Mouse (Mus musculus) ovary, postnatal 10 days (tissue): ENCODE data around the gene Col4a6.

Experiments
- DNase-seq: peaks from one replicate; pipeline ENCODE4 v3.0.0; 2022; ENCODE audit warnings: low spot score

The Col4a6 gene

GRCm38 (mm10) chrX:141473470-141474302, at the start of gene Col4a6:
Gene Col4a6 (minus strand): TSS chrX:141474076.
- peak; percentile 9 for DNase-seq

GRCm38 (mm10) chrX:141503125-141503524, 29.2 kb upstream of the Col4a6 start:
- no peak for DNase-seq

- no peak for DNase-seq
These were observed 20.7 kb upstream of the Col4a6 start for GRCm38 (mm10) chrX:141494545-141494944.

GRCm38 (mm10) chrX:141475566-141476327, 1.9 kb upstream of the Col4a6 start:
- peak; percentile 1 for DNase-seq

- DNase-seq, result peak; percentile 18
These were observed 1.2 kb upstream of the Col4a6 start, which contains the start of gene Col4a5 for GRCm38 (mm10) chrX:141475110-141475509. Gene Col4a5 (plus strand): TSS chrX:141475385.

- DNase-seq, result no peak
These were observed 25.9 kb downstream of the Col4a6 start for GRCm38 (mm10) chrX:141447936-141448335.

GRCm38 (mm10) chrX:141439423-141439822, 34.5 kb downstream of the Col4a6 start:
- DNase-seq, result no peak

- no peak for DNase-seq
These were observed 37.1 kb downstream of the Col4a6 start for GRCm38 (mm10) chrX:141436780-141437179.

- no peak for DNase-seq
These were observed 58.6 kb downstream of the Col4a6 start for GRCm38 (mm10) chrX:141415318-141415717.

- DNase-seq, result no peak
These were observed 77.6 kb downstream of the Col4a6 start for GRCm38 (mm10) chrX:141396243-141396642.

GRCm38 (mm10) chrX:141385399-141386105, 88.3 kb downstream of the Col4a6 start:
- DNase-seq, result no peak

GRCm38 (mm10) chrX:141384632-141385031, 89.2 kb downstream of the Col4a6 start:
- no peak for DNase-seq

- DNase-seq, result no peak
These were observed 103.6 kb downstream of the Col4a6 start for GRCm38 (mm10) chrX:141370276-141370675.

- DNase-seq, result no peak
These were observed 110.5 kb downstream of the Col4a6 start for GRCm38 (mm10) chrX:141363331-141363730.

- no peak for DNase-seq
These were observed 132.5 kb downstream of the Col4a6 start for GRCm38 (mm10) chrX:141341417-141341816.

- no peak for DNase-seq
These were observed 145.8 kb downstream of the Col4a6 start for GRCm38 (mm10) chrX:141328044-141328443.

GRCm38 (mm10) chrX:141324201-141324600, 149.7 kb downstream of the Col4a6 start:
- no peak for DNase-seq

- no peak for DNase-seq
These were observed 157.7 kb downstream of the Col4a6 start for GRCm38 (mm10) chrX:141316217-141316616.

GRCm38 (mm10) chrX:141315795-141316194, 158.1 kb downstream of the Col4a6 start:
- DNase-seq, result no peak

GRCm38 (mm10) chrX:141292702-141293462, 181.0 kb downstream of the Col4a6 start:
- no peak for DNase-seq

GRCm38 (mm10) chrX:141276397-141276796, 197.5 kb downstream of the Col4a6 start:
- no peak for DNase-seq

GRCm38 (mm10) chrX:141265986-141266385, 207.9 kb downstream of the Col4a6 start:
- DNase-seq, result no peak
